Mouse (Mus musculus): ENCODE results near the gene Trim50. TPM values are rescaled to one million over a fixed set of nuclear protein-coding genes. Genes with fewer than 3 reads are reported as not detected.
A peak's percentile ranks its signal among the peaks of the same experiment; 100 is the strongest.
"Not testable (repeated sequence)": the region's sequence is repeated elsewhere in the genome, so short reads cannot be mapped to it uniquely, and the experiment has no call there.

Gene Trim50
- polyA plus RNA-seq, 1 experiment = not detected

- no peak overlapping the region for H3K9ac ChIP-seq (ENCODE audit: low read depth, poor library complexity, severe bottlenecking)
- TF ChIP-seq CTCF (IDR thresholded peaks at IDR 0.05; ENCODE audit: low read depth, low read length) (no peak), EP300 (IDR thresholded peaks at IDR 0.05; ENCODE audit: insufficient read depth, low read depth, low read length) (no peak), POLR2A (IDR thresholded peaks at IDR 0.05; ENCODE audit: insufficient read depth, low read length) (no peak)
- H3K4me1 ChIP-seq (ENCODE audit: control insufficient read depth, insufficient read depth, low read length) = no peaks in the 10 kb centered on the region
- no peak overlapping the region for H3K4me3 ChIP-seq (ENCODE audit: low read depth, low read length)
- no peaks in the 10 kb centered on the region for H3K27me3 ChIP-seq (ENCODE audit: control insufficient read depth, insufficient read depth, low read length, poor library complexity, severe bottlenecking)
- no peak overlapping the region for H3K27ac ChIP-seq (ENCODE audit: insufficient read depth, low read length)
- no peaks in the 10 kb centered on the region for H3K36me3 ChIP-seq (ENCODE audit: control insufficient read depth, insufficient read depth, low read length, poor library complexity, severe bottlenecking)
- H3K9me3 ChIP-seq (replicated peaks; ENCODE audit: control insufficient read depth, insufficient read depth, low read length, poor library complexity, severe bottlenecking) = no peaks in the 10 kb centered on the region
Measured at GRCm38 (mm10) chr5:135359772-135360171, 6.7 kb downstream of the Trim50 start.

GRCm38 (mm10) chr5:135362572-135362971, 9.5 kb downstream of the Trim50 start:
- H3K27ac ChIP-seq (ENCODE audit: insufficient read depth, low read length) = no peak overlapping the region
- no peak for TF ChIP-seq CTCF (IDR thresholded peaks at IDR 0.05; ENCODE audit: low read depth, low read length)
- TF ChIP-seq EP300 (IDR thresholded peaks at IDR 0.05; ENCODE audit: insufficient read depth, low read depth, low read length) = no peak
- no peak for TF ChIP-seq POLR2A (IDR thresholded peaks at IDR 0.05; ENCODE audit: insufficient read depth, low read length)
- no peak overlapping the region for H3K4me3 ChIP-seq (ENCODE audit: low read depth, low read length)
- H3K27me3 ChIP-seq (ENCODE audit: control insufficient read depth, insufficient read depth, low read length, poor library complexity, severe bottlenecking) = no peaks in the 10 kb centered on the region
- H3K9me3 ChIP-seq (replicated peaks; ENCODE audit: control insufficient read depth, insufficient read depth, low read length, poor library complexity, severe bottlenecking) = no peaks in the 10 kb centered on the region
- no peaks in the 10 kb centered on the region for H3K4me1 ChIP-seq (ENCODE audit: control insufficient read depth, insufficient read depth, low read length)
- H3K9ac ChIP-seq (ENCODE audit: low read depth, poor library complexity, severe bottlenecking) = no peak overlapping the region
- no peaks in the 10 kb centered on the region for H3K36me3 ChIP-seq (ENCODE audit: control insufficient read depth, insufficient read depth, low read length, poor library complexity, severe bottlenecking)

GRCm38 (mm10) chr5:135363540-135363939, 10.4 kb downstream of the Trim50 start:
- peak; percentile 78 for TF ChIP-seq CTCF (IDR thresholded peaks at IDR 0.05; ENCODE audit: low read depth, low read length)
- TF ChIP-seq POLR2A (IDR thresholded peaks at IDR 0.05; ENCODE audit: insufficient read depth, low read length) = no peak
- H3K4me1 ChIP-seq (ENCODE audit: control insufficient read depth, insufficient read depth, low read length) = no peaks in the 10 kb centered on the region

DNA sequence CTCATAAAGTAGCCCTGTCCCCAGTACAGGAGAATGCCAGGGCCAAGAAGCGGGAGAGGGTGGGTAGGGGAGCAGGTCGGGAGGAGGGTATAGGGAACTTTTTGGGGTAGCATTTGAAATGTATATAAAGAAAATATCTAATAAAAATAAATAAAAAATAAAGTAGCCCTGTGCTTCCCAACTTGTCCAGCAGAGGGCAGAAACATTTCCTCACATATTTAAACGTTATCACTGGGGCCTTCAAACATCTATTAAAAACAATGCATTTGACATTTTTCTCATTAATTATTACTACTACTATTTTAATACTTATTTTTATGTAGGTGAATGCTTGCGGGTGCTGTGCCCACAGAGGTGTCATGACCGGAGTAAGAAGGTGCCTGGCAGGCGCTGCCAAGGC, 14.7 kb downstream of the Trim50 start:
- no peak overlapping the region for H3K27ac ChIP-seq (ENCODE audit: insufficient read depth, low read length)
- no peaks in the 10 kb centered on the region for H3K4me1 ChIP-seq (ENCODE audit: control insufficient read depth, insufficient read depth, low read length)
- H3K4me3 ChIP-seq (ENCODE audit: low read depth, low read length) = no peak overlapping the region
- no peaks in the 10 kb centered on the region for H3K9me3 ChIP-seq (replicated peaks; ENCODE audit: control insufficient read depth, insufficient read depth, low read length, poor library complexity, severe bottlenecking)
- TF ChIP-seq EP300 (IDR thresholded peaks at IDR 0.05; ENCODE audit: insufficient read depth, low read depth, low read length) (no peak), CTCF (IDR thresholded peaks at IDR 0.05; ENCODE audit: low read depth, low read length) (no peak), POLR2A (IDR thresholded peaks at IDR 0.05; ENCODE audit: insufficient read depth, low read length) (no peak)
- no peaks in the 10 kb centered on the region for H3K27me3 ChIP-seq (ENCODE audit: control insufficient read depth, insufficient read depth, low read length, poor library complexity, severe bottlenecking)
- 0 out of 2 replicates have a peak, but pooled peaks cover 5% of the 10 kb centered on the region for H3K36me3 ChIP-seq (ENCODE audit: control insufficient read depth, insufficient read depth, low read length, poor library complexity, severe bottlenecking)
- H3K9ac ChIP-seq (ENCODE audit: low read depth, poor library complexity, severe bottlenecking) = no peak overlapping the region

More at GRCm38 (mm10) chr5:135363540-135363939, 10.4 kb downstream of the Trim50 start:
- no peaks in the 10 kb centered on the region for H3K9me3 ChIP-seq (replicated peaks; ENCODE audit: control insufficient read depth, insufficient read depth, low read length, poor library complexity, severe bottlenecking)
- H3K36me3 ChIP-seq (ENCODE audit: control insufficient read depth, insufficient read depth, low read length, poor library complexity, severe bottlenecking) = no peaks in the 10 kb centered on the region
- no peaks in the 10 kb centered on the region for H3K27me3 ChIP-seq (ENCODE audit: control insufficient read depth, insufficient read depth, low read length, poor library complexity, severe bottlenecking)
- H3K9ac ChIP-seq (ENCODE audit: low read depth, poor library complexity, severe bottlenecking) = no peak overlapping the region
- H3K27ac ChIP-seq (ENCODE audit: insufficient read depth, low read length) = no peak overlapping the region
- no peak overlapping the region for H3K4me3 ChIP-seq (ENCODE audit: low read depth, low read length)

DNA sequence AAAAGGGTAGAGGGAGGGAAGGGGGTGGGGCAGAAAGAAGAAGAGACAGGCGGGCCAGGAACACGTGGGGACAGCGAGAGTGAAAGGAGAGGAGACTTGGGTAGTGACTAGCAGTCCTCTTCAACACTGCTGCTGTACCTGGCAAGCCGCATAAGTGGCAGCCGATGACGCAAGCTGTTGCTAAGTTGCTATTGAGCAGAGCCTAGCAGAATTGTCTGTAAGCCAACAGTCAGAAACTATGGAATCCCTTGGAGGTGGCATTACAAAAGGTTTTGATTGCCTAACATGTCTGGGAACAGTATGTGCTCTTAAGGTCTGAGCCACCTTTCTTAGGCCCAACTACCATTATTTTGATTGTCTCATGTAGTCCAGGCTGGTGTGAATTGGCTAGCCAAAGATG, 15.2 kb downstream of the Trim50 start:
- no peaks in the 10 kb centered on the region for H3K27me3 ChIP-seq (ENCODE audit: control insufficient read depth, insufficient read depth, low read length, poor library complexity, severe bottlenecking)
- no peaks in the 10 kb centered on the region for H3K4me1 ChIP-seq (ENCODE audit: control insufficient read depth, insufficient read depth, low read length)
- H3K4me3 ChIP-seq (ENCODE audit: low read depth, low read length) = no peak overlapping the region
- TF ChIP-seq CTCF (IDR thresholded peaks at IDR 0.05; ENCODE audit: low read depth, low read length) (no peak), POLR2A (IDR thresholded peaks at IDR 0.05; ENCODE audit: insufficient read depth, low read length) (no peak), EP300 (IDR thresholded peaks at IDR 0.05; ENCODE audit: insufficient read depth, low read depth, low read length) (no peak)
- 0 out of 2 replicates have a peak, but pooled peaks cover 5% of the 10 kb centered on the region for H3K36me3 ChIP-seq (ENCODE audit: control insufficient read depth, insufficient read depth, low read length, poor library complexity, severe bottlenecking)
- H3K9ac ChIP-seq (ENCODE audit: low read depth, poor library complexity, severe bottlenecking) = no peak overlapping the region
- no peaks in the 10 kb centered on the region for H3K9me3 ChIP-seq (replicated peaks; ENCODE audit: control insufficient read depth, insufficient read depth, low read length, poor library complexity, severe bottlenecking)
- no peak overlapping the region for H3K27ac ChIP-seq (ENCODE audit: insufficient read depth, low read length)

- not testable (repeated sequence) for H3K36me3 ChIP-seq (ENCODE audit: control insufficient read depth, insufficient read depth, low read length, poor library complexity, severe bottlenecking); H3K9me3 ChIP-seq (replicated peaks; ENCODE audit: control insufficient read depth, insufficient read depth, low read length, poor library complexity, severe bottlenecking); H3K4me1 ChIP-seq (ENCODE audit: control insufficient read depth, insufficient read depth, low read length); H3K27me3 ChIP-seq (ENCODE audit: control insufficient read depth, insufficient read depth, low read length, poor library complexity, severe bottlenecking); H3K27ac ChIP-seq (ENCODE audit: insufficient read depth, low read length)
- H3K4me3 ChIP-seq (ENCODE audit: low read depth, low read length) = peak overlapping the region; percentile 92
- peak overlapping the region; percentile 76 for H3K9ac ChIP-seq (ENCODE audit: low read depth, poor library complexity, severe bottlenecking)
Measured at GRCm38 (mm10) chr5:135369196-135369595, 16.1 kb downstream of the Trim50 start.

All from ES-Bruce4 (cell line).